Mouse (Mus musculus) G1E-ER4 (cell line): ENCODE measurements around the gene Pvrig. TPM values are rescaled to one million over a fixed set of nuclear protein-coding genes. Genes with fewer than 3 reads are reported as not detected.

Source experiments
- GATA1 ChIP-seq: IDR thresholded peaks from one replicate; pipeline ENCODE4 v1.8.0; 2012; ENCODE audit warnings: low read length, inconsistent platforms
- polyA plus RNA-seq: library from polyadenylated mRNA; stranded (reverse); fragments of >175 nt; gene quantifications from 2 replicates; pipeline ENCODE4 v1.2.3, GENCODE M21; 2012

Pvrig gene
- polyA plus RNA-seq, result not detected in 2 replicates

DNA sequence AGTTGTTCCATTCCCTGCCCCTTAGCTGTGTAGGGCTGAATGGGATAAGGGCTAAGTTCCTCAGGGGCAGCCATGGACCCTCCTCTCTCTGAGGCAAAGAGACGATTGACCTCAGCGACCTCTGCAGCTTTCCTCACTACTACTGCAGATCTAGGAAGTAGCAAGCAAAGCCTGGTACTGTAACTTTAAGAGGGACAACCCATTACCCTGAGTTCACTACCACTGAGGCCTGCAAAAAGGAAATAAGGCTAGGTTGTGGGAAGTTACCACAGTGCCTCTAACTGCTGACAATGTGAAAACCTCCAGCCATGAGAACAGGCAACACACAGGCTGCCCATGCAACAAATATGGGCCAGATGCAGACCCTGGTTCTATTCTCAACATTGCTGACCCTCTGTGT lies at the start of gene Pvrig:
Gene Pvrig, plus strand, starts transcription at position 301 of the 400 bp plus-strand sequence.
- TF ChIP-seq GATA1, result no peak

DNA sequence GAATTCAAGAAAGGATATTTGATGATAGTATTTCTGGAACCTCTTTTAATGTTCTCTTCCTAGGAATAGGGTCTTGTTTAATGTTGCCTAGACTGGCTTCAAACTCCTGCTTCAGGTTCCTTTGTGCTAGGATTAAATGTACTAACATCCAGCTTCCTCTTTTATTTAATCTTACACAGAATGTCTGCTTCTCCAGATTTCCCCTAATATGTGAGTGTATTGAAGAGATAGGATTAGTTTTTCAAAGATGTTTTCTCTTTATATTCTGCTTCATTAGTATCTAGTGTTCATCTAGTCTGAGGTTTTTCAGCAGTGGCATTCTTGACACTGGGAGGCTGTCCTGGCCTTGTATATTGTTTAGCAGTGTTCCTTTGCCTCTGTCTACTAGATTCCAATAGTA lies 47.6 kb upstream of the Pvrig start:
- no peak for TF ChIP-seq GATA1

DNA sequence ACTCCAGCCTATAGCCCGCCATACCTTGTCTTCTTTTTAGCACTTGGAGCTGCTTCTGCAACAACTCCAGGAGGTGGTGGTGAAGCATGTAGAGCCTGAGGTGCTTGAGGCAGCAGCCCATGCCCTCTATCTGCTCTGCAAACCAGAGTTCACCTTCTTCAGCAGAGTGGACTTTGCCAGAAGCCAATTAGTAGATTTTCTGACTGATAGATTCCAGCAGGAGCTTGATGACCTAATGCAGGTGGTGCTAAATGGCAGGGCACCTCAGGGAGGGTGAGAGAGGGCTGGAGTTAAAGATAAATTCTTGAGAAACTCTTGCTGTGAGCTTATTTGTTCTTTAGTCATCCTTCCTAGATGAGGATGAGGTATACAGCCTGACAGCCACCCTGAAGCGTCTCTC lies 42.1 kb upstream of the Pvrig start:
- no peak for TF ChIP-seq GATA1

DNA sequence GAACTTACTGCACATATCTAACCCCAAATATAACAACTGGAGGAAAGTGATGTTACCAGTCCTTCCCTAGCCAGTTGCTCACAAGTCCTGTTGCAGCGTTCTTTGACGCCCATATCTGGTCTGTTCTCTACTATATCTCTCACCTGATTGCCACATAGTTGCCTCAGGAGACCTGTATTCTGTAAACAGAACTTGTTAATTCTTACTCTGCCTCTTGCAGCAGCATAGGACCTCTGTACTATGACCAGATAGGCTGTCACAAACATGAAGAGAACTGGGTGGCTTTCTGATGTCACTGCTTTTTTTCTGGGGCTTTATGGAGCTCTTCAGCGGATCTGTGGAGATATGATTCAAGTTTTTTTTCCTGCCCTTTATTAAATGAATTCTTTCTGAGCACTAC lies 29.0 kb upstream of the Pvrig start:
- TF ChIP-seq GATA1, result no peak

DNA sequence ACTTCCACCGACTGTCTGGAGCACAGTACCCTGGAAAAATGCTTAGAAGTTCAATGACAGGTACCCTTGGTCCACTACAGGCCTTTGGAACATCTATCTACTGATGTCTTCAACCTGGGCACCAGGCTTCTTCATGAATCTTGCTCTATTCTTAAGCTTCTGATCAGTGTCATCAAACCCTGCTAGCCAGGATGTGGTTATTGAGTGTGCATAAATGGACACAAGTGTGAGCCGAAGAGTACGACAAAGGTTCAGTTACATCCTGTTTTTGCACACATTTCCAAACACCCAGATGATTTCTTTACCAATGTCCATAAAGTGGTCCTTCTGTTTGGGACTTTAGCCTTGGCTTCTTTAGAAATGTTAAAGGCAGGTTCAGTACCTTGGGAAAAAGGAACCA lies 1.5 kb downstream of the Pvrig start:
- TF ChIP-seq GATA1, result no peak

Other genes with a start within 250 kb of the Pvrig start
- gene Zscan21, start 225.1 kb upstream of the Pvrig start, polyA plus RNA-seq, result 0.55 and 2.3 TPM in 2 replicates
- 0.27 and 0.28 TPM in 2 replicates for gene Zfp113, start 186.2 kb upstream of the Pvrig start, polyA plus RNA-seq
- 146 and 184 TPM in 2 replicates for gene Cops6, start 180.9 kb upstream of the Pvrig start, polyA plus RNA-seq
- 6.9 and 18.9 TPM in 2 replicates for gene Ap4m1, start 170.0 kb upstream of the Pvrig start, polyA plus RNA-seq
- gene Mcm7, start 169.5 kb upstream of the Pvrig start, polyA plus RNA-seq, result 19.6 and 78.8 TPM in 2 replicates
- gene Taf6, start 154.5 kb upstream of the Pvrig start, polyA plus RNA-seq, result 33.9 and 45.4 TPM in 2 replicates
- gene Cnpy4, start 154.5 kb upstream of the Pvrig start, polyA plus RNA-seq, result 0.63 and 1.1 TPM in 2 replicates
- 4.8 and 6.3 TPM in 2 replicates for gene Mblac1, start 147.6 kb upstream of the Pvrig start, polyA plus RNA-seq
- not detected in 2 replicates for gene Nxpe5, start 116.1 kb upstream of the Pvrig start, polyA plus RNA-seq
- 58.4 and 59.8 TPM in 2 replicates for gene Lamtor4, start 86.5 kb upstream of the Pvrig start, polyA plus RNA-seq
- gene BC037034, start 77.9 kb upstream of the Pvrig start, polyA plus RNA-seq, result 108 and 142 TPM in 2 replicates
- not detected in 2 replicates for gene Gal3st4, start 69.1 kb upstream of the Pvrig start, polyA plus RNA-seq
- not detected in 2 replicates for gene Gm43720, start 62.0 kb upstream of the Pvrig start, polyA plus RNA-seq
- not detected in 2 replicates for gene Gpc2, start 62.0 kb upstream of the Pvrig start, polyA plus RNA-seq
- not detected in 2 replicates for gene Stag3, start 61.7 kb upstream of the Pvrig start, polyA plus RNA-seq
- gene Zfp157, start 99.5 kb downstream of the Pvrig start, polyA plus RNA-seq, result 0.38 and 2.2 TPM in 2 replicates
- gene 1700123K08Rik, start 222.8 kb downstream of the Pvrig start, polyA plus RNA-seq, result not detected in 2 replicates